ENCODE assay signal across 18 mouse cellular contexts in the genomic region with DNA sequence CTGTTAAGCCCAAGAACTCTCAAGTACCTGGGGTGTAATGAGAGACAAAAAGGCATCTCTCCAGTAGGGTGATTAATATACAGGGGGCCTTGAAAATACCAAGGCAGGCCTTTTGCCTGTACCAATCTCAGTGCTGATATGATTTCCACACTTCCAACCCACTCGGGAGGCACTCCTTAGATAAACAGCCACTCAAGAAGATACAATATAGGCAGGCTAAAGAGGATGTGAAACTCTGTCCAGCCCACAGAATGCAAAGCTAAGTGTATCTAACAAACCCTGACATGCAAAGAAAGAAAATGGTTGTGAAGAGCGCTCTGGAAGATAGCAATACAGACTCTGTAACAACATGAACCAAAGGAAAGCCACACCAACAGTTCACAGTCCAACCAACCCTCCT. TPM values are rescaled to one million over a fixed set of nuclear protein-coding genes. Genes with fewer than 3 reads are reported as not detected.
DNase-seq lines count a peak whose midpoint lies in the region; ATAC-seq lines count a peak whose summit lies in the region.
"Had no signal": no experiment of that assay in that cellular context is flagged by ENCODE, and none has a peak within 500 bp of the region (broad histone marks: within the 10 kb centered on the region; RNA-seq: fewer than 3 reads in every experiment).

No protein-coding gene starts in this region.

- DNase-seq in lung, postnatal 25 days (ENCODE audit: low spot score), result peak; percentile 1
- no peak for DNase-seq in lung, adult 18-20 months
- peak; percentile 80 for DNase-seq in A20 (ENCODE audit: low read depth, low spot score)
- no peak for DNase-seq in MN1 (ENCODE audit: low spot score)
- DNase-seq in frontal cortex, postnatal 25 days (ENCODE audit: low spot score in 2 of 2), result no peak
- DNase-seq: adrenal gland, adult 8-10 months; adrenal gland, postnatal 36 days; cerebellum, adult 2 months; embryo, embryonic 11 days; gastrocnemius, adult 2 months; gastrocnemius, postnatal 25 days; heart, adult 11 months; heart, postnatal 10 days; heart, postnatal 4 days had no signal

- peak; percentile 79 for ATAC-seq in granulocyte monocyte progenitor cell, adult 5-6 weeks (replicated peaks; ENCODE audit: poor library complexity, severe bottlenecking)
- peak; percentile 74 for ATAC-seq in neutrophil, adult 5-6 weeks (ENCODE audit: extremely low read depth, insufficient number of reproducible peaks, low FRiP score, poor library complexity, severe bottlenecking)
- ATAC-seq: forebrain, embryonic 14.5 days; hindbrain, embryonic 16.5 days had no signal

RNA-seq across cellular contexts. Expression of a gene that starts 36.8 kb away (rescaled TPM):
- 40.7 and 43.8 TPM in 2 replicates for total RNA-seq in granulocyte monocyte progenitor cell, adult 5-6 weeks (2014; fragmentation: Nextera tagmentation)
- total RNA-seq in granulocyte monocyte progenitor cell, adult 5-6 weeks (2017), result 60.8 and 64.3 TPM in 2 replicates
- 88.2 and 112 TPM in 2 replicates for total RNA-seq in neutrophil, adult 5-6 weeks (2017)

RNA-seq across cellular contexts. Expression of a gene that starts 41.8 kb away (rescaled TPM):
- total RNA-seq in granulocyte monocyte progenitor cell, adult 5-6 weeks (2014; fragmentation: Nextera tagmentation), result 12.3 and 36.2 TPM in 2 replicates
- 5.3 and 8.4 TPM in 2 replicates for total RNA-seq in granulocyte monocyte progenitor cell, adult 5-6 weeks (2017)
- total RNA-seq in neutrophil, adult 5-6 weeks (2017), result 19.3 and 22.6 TPM in 2 replicates

RNA-seq across cellular contexts. Expression of a gene that starts 42.1 kb away (rescaled TPM):
- 190 and 234 TPM in 2 replicates for total RNA-seq in granulocyte monocyte progenitor cell, adult 5-6 weeks (2014; fragmentation: Nextera tagmentation)
- 194 and 218 TPM in 2 replicates for total RNA-seq in granulocyte monocyte progenitor cell, adult 5-6 weeks (2017)
- 112 and 129 TPM in 2 replicates for total RNA-seq in neutrophil, adult 5-6 weeks (2017)

Comparison
In these comparisons a context has a peak if more than half of its experiments do, and no peak if none do; other contexts are left out.
1. DNase-seq: peak in lung, postnatal 25 days (single experiment) and A20 (single experiment); none in lung, adult 18-20 months (0 of 2), MN1 (single experiment) and frontal cortex, postnatal 25 days (0 of 2).